Mouse (Mus musculus) embryonic facial prominence, embryonic 13.5 days (tissue): ENCODE measurements around the gene Pla2g5. TPM values are rescaled to one million over a fixed set of nuclear protein-coding genes. Genes with fewer than 3 reads are reported as not detected.
A peak's percentile ranks its signal among the peaks of the same experiment; 100 is the strongest.
"Not testable (repeated sequence)": the region's sequence is repeated elsewhere in the genome, so short reads cannot be mapped to it uniquely, and the experiment has no call there.

Source experiments
- ATAC-seq: fragments of 200-750 bp; cut with Nextera tagmentation; 2 replicates; pipeline ENCODE4 v1.8.0; 2017; ENCODE audit warnings: low read depth; ENCODE audit not compliant: insufficient number of reproducible peaks, insufficient read depth, low FRiP score, low TSS enrichment
- H3K27ac ChIP-seq: fragments of 300-500 bp; sonication (generic); 2 replicates; pipeline ENCODE4 v1.5.1; 2015; ENCODE audit warnings: moderate library complexity, mild to moderate bottlenecking, inconsistent platforms
- H3K27me3 ChIP-seq: fragments of 300-500 bp; sonication (generic); 2 replicates; pipeline ENCODE4 v1.6.1; 2015; ENCODE audit warnings: mild to moderate bottlenecking, inconsistent platforms
- H3K36me3 ChIP-seq: fragments of 300-500 bp; sonication (generic); 2 replicates; pipeline ENCODE4 v1.6.1; 2015; ENCODE audit warnings: mild to moderate bottlenecking, inconsistent platforms
- H3K4me1 ChIP-seq: fragments of 300-500 bp; sonication (generic); 2 replicates; pipeline ENCODE4 v1.6.1; 2015; ENCODE audit warnings: inconsistent platforms
- H3K4me2 ChIP-seq: fragments of 300-500 bp; sonication (generic); 2 replicates; pipeline ENCODE4 v1.6.1; 2015; ENCODE audit warnings: moderate library complexity, mild to moderate bottlenecking, inconsistent platforms
- H3K4me3 ChIP-seq: fragments of 300-500 bp; sonication (generic); 2 replicates; pipeline ENCODE4 v1.5.1; 2015; ENCODE audit warnings: mild to moderate bottlenecking, inconsistent platforms
- H3K9ac ChIP-seq: fragments of 300-500 bp; sonication (generic); 2 replicates; pipeline ENCODE4 v1.6.1; 2015; ENCODE audit warnings: mild to moderate bottlenecking, inconsistent platforms
- H3K9me3 ChIP-seq: fragments of 300-500 bp; sonication (generic); 2 replicates; pipeline ENCODE4 v1.6.1; 2016; ENCODE audit warnings: inconsistent platforms
- WGBS: fragments of 180-500 bp; shearing (Covaris S2); methylation state at CpG from one replicate; pipeline ENCODE4 v1.1.7; 2015; ENCODE audit warnings: mixed read lengths; 5-methylcytosine and 5-hydroxymethylcytosine counted together
- polyA plus RNA-seq: library from polyadenylated mRNA; unstranded; fragments of >200 nt; fragmentation: Nextera tagmentation; extraction: Ambion mirVana; gene quantifications from 2 replicates; pipeline ENCODE4 v1.2.1, GENCODE M21; 2015

Gene Pla2g5
- polyA plus RNA-seq, 1 experiment from 2014 or later = 0.53 TPM

GRCm38 (mm10) chr4:138878783-138879182 is 15.5 kb upstream of the Pla2g5 start:
- H3K4me2 ChIP-seq = no peak overlapping the region
- no peaks in the 10 kb centered on the region for H3K36me3 ChIP-seq
- H3K9ac ChIP-seq = no peak overlapping the region
- no peak overlapping the region for H3K27ac ChIP-seq
- H3K4me1 ChIP-seq = peaks cover 8% of the 10 kb centered on the region; the same call in 1 of the 2 replicates
- peaks cover 6% of the 10 kb centered on the region; the same call in 1 of the 2 replicates for H3K27me3 ChIP-seq
- WGBS = 63% methylated on average over 8 of the region's 8 CpGs
- H3K4me3 ChIP-seq = no peak overlapping the region
- H3K9me3 ChIP-seq = no peaks in the 10 kb centered on the region
- no peak for ATAC-seq

DNA sequence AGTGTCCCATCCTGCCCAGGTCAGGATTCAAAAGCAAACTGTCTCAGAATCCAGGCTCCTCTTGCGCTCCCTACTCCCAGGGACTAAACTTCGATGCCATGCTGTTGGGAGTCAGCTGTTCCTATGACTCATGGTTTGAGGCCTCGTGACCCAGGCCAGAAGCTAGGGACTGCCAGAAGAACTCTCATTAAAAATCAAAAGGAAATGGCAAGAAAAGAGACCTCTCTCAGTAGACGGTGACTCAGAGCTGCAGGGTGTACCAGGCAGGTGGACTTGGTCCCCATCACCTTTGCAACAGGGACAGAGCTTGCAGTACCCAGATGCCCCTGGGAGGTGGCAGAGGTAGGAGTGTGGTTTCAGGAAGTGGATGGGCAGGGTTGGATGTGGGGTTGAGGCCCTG is 14.4 kb upstream of the Pla2g5 start, which contains the start of gene Pla2g2e:
Gene Pla2g2e (plus strand): TSS at position 212 of the 400 bp plus-strand sequence.
- Histone ChIP-seq H3K27me3 (peaks cover 6% of the 10 kb centered on the region; the same call in 1 of the 2 replicates), H3K9ac (no peak within 1 kb of the TSS), H3K9me3 (no peaks in the 10 kb centered on the region), H3K4me2 (no peak within 1 kb of the TSS), H3K36me3 (no peaks in the 10 kb centered on the region), H3K4me1 (peaks cover 8% of the 10 kb centered on the region; the same call in 1 of the 2 replicates), H3K27ac (no peak within 1 kb of the TSS), H3K4me3 (no peak within 1 kb of the TSS)
- WGBS = 76% methylated on average over 4 of the region's 4 CpGs
- ATAC-seq = no peak

GRCm38 (mm10) chr4:138875986-138876385 is 12.7 kb upstream of the Pla2g5 start:
- no peaks in the 10 kb centered on the region for H3K4me1 ChIP-seq
- no peak overlapping the region for H3K4me3 ChIP-seq
- no peak overlapping the region for H3K27ac ChIP-seq
- WGBS = 93% methylated on average over 2 of the region's 2 CpGs
- no peak overlapping the region for H3K4me2 ChIP-seq
- no peak overlapping the region for H3K9ac ChIP-seq
- peaks cover 2% of the 10 kb centered on the region; the same call in 1 of the 2 replicates for H3K9me3 ChIP-seq
- H3K36me3 ChIP-seq = no peaks in the 10 kb centered on the region
- no peaks in the 10 kb centered on the region for H3K27me3 ChIP-seq
- ATAC-seq = no peak

- ATAC-seq, H3K36me3 ChIP-seq, H3K9ac ChIP-seq, H3K9me3 ChIP-seq, H3K4me1 ChIP-seq, H3K4me3 ChIP-seq, H3K27me3 ChIP-seq, H3K4me2 ChIP-seq, H3K27ac ChIP-seq: not testable (repeated sequence)
- WGBS = 81% methylated on average over 2 of the region's 2 CpGs
Observed at GRCm38 (mm10) chr4:138875275-138875674, 12.0 kb upstream of the Pla2g5 start.

DNA sequence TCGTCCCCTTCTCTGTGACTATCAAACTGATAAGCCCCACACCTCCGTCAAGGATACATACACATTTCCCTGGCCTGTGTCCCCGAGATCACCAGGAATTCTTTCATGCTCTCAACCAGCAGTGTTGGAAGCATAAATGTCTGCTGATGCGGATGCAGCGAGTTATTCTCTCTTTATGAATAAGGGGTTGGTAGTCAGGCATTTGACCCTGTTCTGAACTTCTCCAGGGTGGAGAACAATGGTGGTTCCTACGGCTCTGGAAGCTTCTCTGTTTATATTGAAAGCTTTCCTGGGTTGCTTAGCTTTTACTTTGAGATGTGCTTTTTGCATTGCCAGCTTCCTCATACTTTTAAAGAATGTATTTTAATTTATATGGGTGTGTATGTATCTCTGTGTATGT is 10.6 kb upstream of the Pla2g5 start, which contains the start of gene Gm13030:
Gene Gm13030 (minus strand): TSS at position 101 of the 400 bp plus-strand sequence.
- Histone ChIP-seq H3K27me3 (no peaks in the 10 kb centered on the region), H3K9me3 (peaks cover 2% of the 10 kb centered on the region; the same call in 1 of the 2 replicates), H3K27ac (no peak within 1 kb of the TSS), H3K4me3 (no peak within 1 kb of the TSS), H3K9ac (no peak within 1 kb of the TSS), H3K4me2 (no peak within 1 kb of the TSS), H3K4me1 (no peaks in the 10 kb centered on the region), H3K36me3 (no peaks in the 10 kb centered on the region)
- ATAC-seq = no peak
- WGBS = 84% methylated on average over 6 of the region's 6 CpGs

DNA sequence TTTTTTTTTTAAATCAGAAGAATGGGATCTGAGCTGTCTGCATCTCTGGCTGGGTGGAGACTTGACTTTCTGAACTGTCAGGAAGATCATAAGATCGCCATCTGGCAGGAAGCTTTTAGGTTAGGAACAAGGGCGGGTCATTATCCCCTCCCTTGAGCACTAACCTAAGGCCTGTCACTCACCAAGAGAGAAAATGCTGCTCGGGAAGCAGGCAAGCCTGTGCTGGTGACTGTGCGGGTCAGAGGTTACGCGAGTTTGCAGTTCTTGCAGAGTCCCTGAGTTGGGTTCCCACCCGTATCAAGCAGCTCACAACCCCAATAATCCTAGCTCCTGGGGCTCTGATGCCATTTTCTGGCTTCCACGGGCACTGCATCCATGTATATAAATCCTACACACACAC is 5.4 kb upstream of the Pla2g5 start:
- Histone ChIP-seq H3K36me3 (no peaks in the 10 kb centered on the region), H3K4me2 (no peak overlapping the region), H3K9ac (no peak overlapping the region), H3K9me3 (peaks cover 2% of the 10 kb centered on the region; the same call in 1 of the 2 replicates), H3K4me1 (no peaks in the 10 kb centered on the region), H3K27me3 (peaks cover 3% of the 10 kb centered on the region; the same call in 1 of the 2 replicates), H3K4me3 (no peak overlapping the region), H3K27ac (no peak overlapping the region)
- ATAC-seq = no peak
- WGBS = 32% methylated on average over 8 of the region's 8 CpGs

- Histone ChIP-seq H3K4me2 (no peak overlapping the region), H3K4me3 (no peak overlapping the region), H3K9me3 (no peaks in the 10 kb centered on the region; the same call in 1 of the 2 replicates), H3K9ac (no peak overlapping the region), H3K4me1 (no peaks in the 10 kb centered on the region), H3K27me3 (peaks cover 3% of the 10 kb centered on the region; the same call in 1 of the 2 replicates), H3K27ac (no peak overlapping the region), H3K36me3 (no peaks in the 10 kb centered on the region)
- WGBS = 12% methylated on average over 7 of the region's 7 CpGs
- no peak for ATAC-seq
Observed at GRCm38 (mm10) chr4:138866413-138866812, 3.1 kb upstream of the Pla2g5 start.

- Histone ChIP-seq H3K4me3 (no peak overlapping the region), H3K9ac (no peak overlapping the region), H3K27ac (no peak overlapping the region), H3K9me3 (no peaks in the 10 kb centered on the region; the same call in 1 of the 2 replicates), H3K27me3 (peaks cover 3% of the 10 kb centered on the region; the same call in 1 of the 2 replicates), H3K4me1 (no peaks in the 10 kb centered on the region), H3K36me3 (no peaks in the 10 kb centered on the region), H3K4me2 (no peak overlapping the region)
- 68% methylated on average over 6 of the region's 6 CpGs for WGBS
- ATAC-seq = no peak
Observed at GRCm38 (mm10) chr4:138865991-138866390, 2.7 kb upstream of the Pla2g5 start.

- Histone ChIP-seq H3K9ac (no peak overlapping the region), H3K4me2 (no peak overlapping the region), H3K4me1 (no peaks in the 10 kb centered on the region), H3K27me3 (peaks cover 3% of the 10 kb centered on the region; the same call in 1 of the 2 replicates), H3K27ac (no peak overlapping the region), H3K9me3 (no peaks in the 10 kb centered on the region), H3K4me3 (no peak overlapping the region), H3K36me3 (no peaks in the 10 kb centered on the region)
- 16% methylated on average over 5 of the region's 5 CpGs for WGBS
- no peak for ATAC-seq
Observed at GRCm38 (mm10) chr4:138865092-138865491, 1.8 kb upstream of the Pla2g5 start.

DNA sequence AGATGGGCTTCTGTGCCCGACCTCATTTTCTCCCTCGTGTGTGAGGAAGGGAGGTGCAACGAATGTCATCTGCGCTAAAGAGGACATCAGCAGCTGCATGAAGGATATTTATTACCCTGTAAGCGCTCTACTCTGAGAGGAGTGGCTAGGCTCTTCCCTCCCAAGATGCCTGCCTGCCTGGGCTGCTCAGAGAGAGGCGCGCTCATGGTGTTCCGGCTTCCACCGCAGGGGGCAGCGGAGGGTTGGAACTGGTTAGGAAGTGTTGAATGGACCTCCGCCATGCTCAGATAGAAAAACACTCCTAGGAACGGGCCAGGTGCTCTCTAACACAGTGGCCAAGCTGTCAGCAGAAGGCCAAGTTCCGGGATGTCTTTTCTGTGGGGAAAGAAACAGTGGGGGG is 3.6 kb downstream of the Pla2g5 start:
- Histone ChIP-seq H3K4me1 (no peaks in the 10 kb centered on the region), H3K4me2 (peak overlapping the region; percentile 48), H3K27ac (no peak overlapping the region), H3K9ac (no peak overlapping the region), H3K4me3 (peak overlapping the region; percentile 17; the same call in 1 of the 2 replicates), H3K27me3 (peaks cover 2% of the 10 kb centered on the region; the same call in 1 of the 2 replicates), H3K36me3 (no peaks in the 10 kb centered on the region), H3K9me3 (no peaks in the 10 kb centered on the region)
- ATAC-seq = no peak
- WGBS = 5% methylated on average over 13 of the region's 13 CpGs

DNA sequence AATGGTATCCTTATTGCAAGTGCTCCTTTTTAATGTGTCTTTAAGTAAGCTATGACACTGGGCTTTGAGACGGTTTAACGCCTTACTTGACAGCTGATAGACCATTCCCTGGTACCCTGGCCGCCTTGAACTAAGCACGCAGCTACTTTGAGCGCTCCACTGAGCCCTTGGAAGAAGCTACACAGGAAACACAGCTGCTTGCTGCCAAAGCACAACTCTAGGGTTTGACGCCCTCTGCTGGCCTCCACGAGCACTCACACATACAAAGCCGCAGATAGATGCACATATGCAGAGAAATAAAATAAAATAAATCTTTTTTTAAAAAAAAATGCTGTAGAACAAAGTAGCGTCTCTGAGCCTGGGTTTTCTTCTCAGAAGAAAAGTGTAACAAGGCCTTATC is 4.0 kb downstream of the Pla2g5 start:
- no peak for ATAC-seq
- no peaks in the 10 kb centered on the region for H3K9me3 ChIP-seq
- peak overlapping the region; percentile 17; the same call in 1 of the 2 replicates for H3K4me3 ChIP-seq
- peak overlapping the region; percentile 48 for H3K4me2 ChIP-seq
- no peaks in the 10 kb centered on the region for H3K27me3 ChIP-seq
- H3K9ac ChIP-seq = no peak overlapping the region
- WGBS = 22% methylated on average over 9 of the region's 9 CpGs
- no peak overlapping the region for H3K27ac ChIP-seq
- H3K36me3 ChIP-seq = no peaks in the 10 kb centered on the region
- H3K4me1 ChIP-seq = no peaks in the 10 kb centered on the region

DNA sequence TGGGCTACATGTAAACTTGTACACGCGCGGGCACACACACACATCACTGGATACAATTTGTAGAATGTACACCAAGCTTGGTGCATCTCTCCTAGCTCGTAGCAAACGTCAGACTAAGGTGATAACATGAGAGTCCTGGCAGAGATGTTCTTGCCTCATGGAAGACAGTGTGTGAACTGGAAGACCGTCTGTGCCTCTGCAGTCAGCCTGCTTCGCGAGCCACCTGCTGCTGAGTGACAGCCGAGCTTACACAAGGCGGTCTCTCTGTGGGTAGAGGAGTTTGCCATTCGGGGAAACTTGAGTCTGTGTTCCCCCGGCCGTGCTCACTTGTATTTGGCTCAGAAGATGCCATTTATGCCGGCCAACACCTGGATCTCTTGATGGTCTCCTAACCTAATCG is 4.8 kb downstream of the Pla2g5 start:
- no peaks in the 10 kb centered on the region; the same call in 1 of the 2 replicates for H3K27me3 ChIP-seq
- ATAC-seq = no peak
- WGBS = 84% methylated on average over 15 of the region's 15 CpGs
- no peaks in the 10 kb centered on the region for H3K9me3 ChIP-seq
- no peak overlapping the region for H3K27ac ChIP-seq
- H3K36me3 ChIP-seq = no peaks in the 10 kb centered on the region
- no peak overlapping the region for H3K4me3 ChIP-seq
- H3K4me1 ChIP-seq = no peaks in the 10 kb centered on the region
- no peak overlapping the region for H3K9ac ChIP-seq
- H3K4me2 ChIP-seq = no peak overlapping the region
